Mouse (Mus musculus): ENCODE measurements at regions not wholly inside any gene's neighbourhood (a gene's known extent, or its start where the extent isn't known, plus 50 kb on each side); places are given as distances from the start of the nearest gene placed in this dataset.

DNA sequence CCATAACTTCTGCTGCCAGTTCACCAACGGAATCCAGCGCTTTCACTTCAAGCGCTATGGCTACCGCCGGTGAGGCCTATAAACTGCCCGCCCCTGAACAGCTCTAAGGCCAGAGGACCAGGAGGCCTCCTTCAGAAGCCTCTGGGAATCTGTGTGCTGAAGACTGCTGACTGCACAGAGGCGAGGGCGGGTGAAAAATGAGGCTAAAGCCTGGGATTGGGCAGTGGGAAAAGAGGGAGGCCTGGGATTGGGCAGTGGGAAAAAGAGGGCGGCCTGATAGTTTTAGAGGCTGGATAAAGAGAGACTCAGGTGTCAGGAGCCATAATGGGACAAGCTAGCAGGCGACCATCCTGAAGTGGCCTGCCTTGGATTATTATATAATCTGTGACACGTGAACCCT lies 80.8 kb downstream of the Plekhb2 start:
- Histone ChIP-seq H3K36me3 (ENCODE audit: control insufficient read depth, insufficient read depth, low read length, poor library complexity, severe bottlenecking) (no peaks in the 10 kb centered on the region), H3K4me3 (ENCODE audit: low read depth, low read length) (peak overlapping the region; percentile 25), H3K4me1 (ENCODE audit: control insufficient read depth, insufficient read depth, low read length) (no peaks in the 10 kb centered on the region), H3K9ac (ENCODE audit: low read depth, poor library complexity, severe bottlenecking) (no peak overlapping the region), H3K27ac (ENCODE audit: insufficient read depth, low read length) (no peak overlapping the region), H3K27me3 (ENCODE audit: control insufficient read depth, insufficient read depth, low read length, poor library complexity, severe bottlenecking) (no peaks in the 10 kb centered on the region), H3K9me3 (replicated peaks; ENCODE audit: control insufficient read depth, insufficient read depth, low read length, poor library complexity, severe bottlenecking) (0 out of 2 replicates have a peak, but pooled peaks cover 3% of the 10 kb centered on the region)
- no peak for TF ChIP-seq POLR2A (IDR thresholded peaks at IDR 0.05; ENCODE audit: insufficient read depth, low read length)
- no peak for TF ChIP-seq EP300 (IDR thresholded peaks at IDR 0.05; ENCODE audit: insufficient read depth, low read depth, low read length)
- TF ChIP-seq CTCF (IDR thresholded peaks at IDR 0.05; ENCODE audit: low read depth, low read length): no peak

DNA sequence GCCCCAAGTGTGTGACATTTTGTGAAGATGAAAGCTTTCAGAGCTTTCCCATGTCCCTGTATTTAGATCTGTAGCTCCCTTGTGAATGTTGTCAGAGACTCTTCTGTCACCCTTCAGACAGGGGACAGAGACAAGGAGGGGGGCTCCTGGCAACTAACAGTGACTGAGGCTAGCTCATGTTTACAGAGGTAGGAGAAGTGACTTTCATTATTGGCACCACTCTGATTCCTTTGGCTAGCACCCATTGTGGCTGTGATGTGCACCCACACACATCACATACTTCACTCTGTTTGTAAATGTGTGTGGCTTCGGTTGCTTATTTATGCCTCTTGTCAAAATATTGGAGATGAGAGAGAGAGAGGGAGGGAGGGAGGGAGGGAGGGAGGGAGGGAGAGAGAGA lies 93.4 kb downstream of the Plekhb2 start:
- Histone ChIP-seq H3K9me3 (replicated peaks; ENCODE audit: control insufficient read depth, insufficient read depth, low read length, poor library complexity, severe bottlenecking) (no peaks in the 10 kb centered on the region), H3K27me3 (ENCODE audit: control insufficient read depth, insufficient read depth, low read length, poor library complexity, severe bottlenecking) (no peaks in the 10 kb centered on the region), H3K4me1 (ENCODE audit: control insufficient read depth, insufficient read depth, low read length) (no peaks in the 10 kb centered on the region), H3K4me3 (ENCODE audit: low read depth, low read length) (no peak overlapping the region), H3K9ac (ENCODE audit: low read depth, poor library complexity, severe bottlenecking) (no peak overlapping the region), H3K36me3 (ENCODE audit: control insufficient read depth, insufficient read depth, low read length, poor library complexity, severe bottlenecking) (no peaks in the 10 kb centered on the region), H3K27ac (ENCODE audit: insufficient read depth, low read length) (no peak overlapping the region)
- TF ChIP-seq POLR2A (IDR thresholded peaks at IDR 0.05; ENCODE audit: insufficient read depth, low read length) (no peak), EP300 (IDR thresholded peaks at IDR 0.05; ENCODE audit: insufficient read depth, low read depth, low read length) (no peak), CTCF (IDR thresholded peaks at IDR 0.05; ENCODE audit: low read depth, low read length) (no peak)

DNA sequence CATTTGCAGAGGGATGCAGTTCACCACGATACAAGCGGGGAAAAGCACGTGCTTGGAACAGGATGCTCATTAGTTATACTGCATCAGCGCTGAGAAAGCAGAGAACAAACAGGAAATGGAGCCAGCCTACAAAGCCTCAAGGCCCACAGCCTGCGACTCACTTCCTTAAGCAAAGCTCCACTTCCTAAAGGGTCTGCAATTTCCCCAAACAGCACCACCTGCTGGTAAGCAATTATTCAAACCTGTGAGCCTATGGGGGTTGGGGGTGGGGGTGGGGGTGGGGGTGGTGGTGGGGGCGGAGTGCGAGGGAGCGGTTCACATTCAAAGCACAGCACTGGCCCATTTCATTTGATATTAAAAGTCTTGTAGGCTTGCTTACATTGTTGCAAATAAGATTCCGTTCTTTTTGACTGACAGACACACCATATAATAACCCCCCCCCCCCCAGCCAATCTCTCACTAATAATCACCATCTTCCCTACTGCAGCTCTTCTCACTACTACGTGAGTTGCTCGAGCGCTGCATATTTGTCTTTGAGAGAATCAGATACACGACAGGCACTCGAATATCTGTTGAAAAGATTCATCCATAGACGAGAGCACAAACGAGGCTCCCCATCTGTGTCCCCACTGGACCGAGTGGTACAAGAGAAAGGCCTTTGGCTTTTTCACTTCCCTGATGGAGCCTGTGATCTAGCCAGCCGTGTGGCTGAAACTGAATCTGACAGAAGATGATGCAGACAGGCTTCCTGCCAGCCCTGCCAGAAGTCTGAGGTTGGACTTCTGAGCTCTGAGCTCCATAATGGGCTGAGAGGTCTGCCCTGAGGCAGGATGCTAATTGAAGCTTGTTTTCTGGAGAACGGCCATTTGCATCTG lies 112.1 kb downstream of the Plekhb2 start:
- TF ChIP-seq CTCF (IDR thresholded peaks at IDR 0.05; ENCODE audit: low read depth, low read length) (no peak), POLR2A (IDR thresholded peaks at IDR 0.05; ENCODE audit: insufficient read depth, low read length) (no peak), EP300 (IDR thresholded peaks at IDR 0.05; ENCODE audit: insufficient read depth, low read depth, low read length) (no peak)
- Histone ChIP-seq H3K27ac (ENCODE audit: insufficient read depth, low read length) (no peak overlapping the region), H3K9me3 (replicated peaks; ENCODE audit: control insufficient read depth, insufficient read depth, low read length, poor library complexity, severe bottlenecking) (no peaks in the 10 kb centered on the region), H3K9ac (ENCODE audit: low read depth, poor library complexity, severe bottlenecking) (no peak overlapping the region), H3K36me3 (ENCODE audit: control insufficient read depth, insufficient read depth, low read length, poor library complexity, severe bottlenecking) (no peaks in the 10 kb centered on the region), H3K27me3 (ENCODE audit: control insufficient read depth, insufficient read depth, low read length, poor library complexity, severe bottlenecking) (no peaks in the 10 kb centered on the region), H3K4me3 (ENCODE audit: low read depth, low read length) (no peak overlapping the region), H3K4me1 (ENCODE audit: control insufficient read depth, insufficient read depth, low read length) (peaks cover 4% of the 10 kb centered on the region)

DNA sequence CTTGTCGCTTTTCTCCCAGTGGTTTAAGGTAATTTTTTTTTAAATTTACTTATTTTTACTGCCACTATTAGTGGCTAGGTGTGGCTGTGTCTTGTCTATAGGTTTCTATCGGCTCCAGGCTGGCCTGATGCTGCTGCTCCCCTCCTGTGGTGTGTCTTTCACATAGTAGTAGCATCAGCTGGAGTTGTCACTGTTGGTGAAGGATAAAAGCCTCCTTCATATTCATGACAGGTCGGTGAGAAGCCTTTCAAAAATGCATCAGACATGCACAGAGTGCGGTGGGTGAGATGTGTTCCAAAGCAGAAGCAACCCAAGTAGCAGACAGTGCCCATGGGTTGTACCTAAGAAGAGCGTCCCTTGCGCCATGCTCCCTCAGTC lies 112.7 kb downstream of the Plekhb2 start:
- Histone ChIP-seq H3K4me1 (ENCODE audit: control insufficient read depth, insufficient read depth, low read length) (peaks cover 4% of the 10 kb centered on the region), H3K36me3 (ENCODE audit: control insufficient read depth, insufficient read depth, low read length, poor library complexity, severe bottlenecking) (no peaks in the 10 kb centered on the region), H3K9ac (ENCODE audit: low read depth, poor library complexity, severe bottlenecking) (no peak overlapping the region), H3K27me3 (ENCODE audit: control insufficient read depth, insufficient read depth, low read length, poor library complexity, severe bottlenecking) (no peaks in the 10 kb centered on the region), H3K27ac (ENCODE audit: insufficient read depth, low read length) (no peak overlapping the region), H3K4me3 (ENCODE audit: low read depth, low read length) (no peak overlapping the region), H3K9me3 (replicated peaks; ENCODE audit: control insufficient read depth, insufficient read depth, low read length, poor library complexity, severe bottlenecking) (no peaks in the 10 kb centered on the region)
- no peak for TF ChIP-seq EP300 (IDR thresholded peaks at IDR 0.05; ENCODE audit: insufficient read depth, low read depth, low read length)
- no peak for TF ChIP-seq CTCF (IDR thresholded peaks at IDR 0.05; ENCODE audit: low read depth, low read length)
- no peak for TF ChIP-seq POLR2A (IDR thresholded peaks at IDR 0.05; ENCODE audit: insufficient read depth, low read length)

DNA sequence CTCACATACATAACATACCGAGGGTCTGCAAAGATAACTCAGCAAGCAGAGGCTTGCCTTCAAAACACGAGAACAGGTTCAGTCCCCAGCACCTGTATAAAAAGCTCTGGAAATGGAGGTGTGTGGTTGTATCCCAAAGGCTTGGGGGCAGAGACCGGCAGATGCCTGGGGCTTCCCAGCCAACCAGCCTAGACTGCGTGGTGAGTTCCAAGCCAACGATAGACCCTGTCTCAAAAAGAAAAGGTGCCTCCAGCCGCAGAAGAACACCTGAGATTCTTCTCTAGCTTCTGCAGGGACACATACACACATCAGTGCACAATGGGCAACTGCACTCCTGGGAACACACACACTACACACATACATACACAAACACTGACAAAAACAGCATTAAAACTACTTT lies 125.0 kb downstream of the Plekhb2 start:
- H3K36me3 ChIP-seq (ENCODE audit: control insufficient read depth, insufficient read depth, low read length, poor library complexity, severe bottlenecking): no peaks in the 10 kb centered on the region
- peaks cover 5% of the 10 kb centered on the region for H3K9me3 ChIP-seq (replicated peaks; ENCODE audit: control insufficient read depth, insufficient read depth, low read length, poor library complexity, severe bottlenecking)
- no peak for TF ChIP-seq CTCF (IDR thresholded peaks at IDR 0.05; ENCODE audit: low read depth, low read length)
- no peak for TF ChIP-seq EP300 (IDR thresholded peaks at IDR 0.05; ENCODE audit: insufficient read depth, low read depth, low read length)
- TF ChIP-seq POLR2A (IDR thresholded peaks at IDR 0.05; ENCODE audit: insufficient read depth, low read length): no peak
- H3K4me3 ChIP-seq (ENCODE audit: low read depth, low read length): no peak overlapping the region
- H3K27me3 ChIP-seq (ENCODE audit: control insufficient read depth, insufficient read depth, low read length, poor library complexity, severe bottlenecking): no peaks in the 10 kb centered on the region
- H3K9ac ChIP-seq (ENCODE audit: low read depth, poor library complexity, severe bottlenecking): no peak overlapping the region
- H3K4me1 ChIP-seq (ENCODE audit: control insufficient read depth, insufficient read depth, low read length): no peaks in the 10 kb centered on the region
- H3K27ac ChIP-seq (ENCODE audit: insufficient read depth, low read length): no peak overlapping the region

DNA sequence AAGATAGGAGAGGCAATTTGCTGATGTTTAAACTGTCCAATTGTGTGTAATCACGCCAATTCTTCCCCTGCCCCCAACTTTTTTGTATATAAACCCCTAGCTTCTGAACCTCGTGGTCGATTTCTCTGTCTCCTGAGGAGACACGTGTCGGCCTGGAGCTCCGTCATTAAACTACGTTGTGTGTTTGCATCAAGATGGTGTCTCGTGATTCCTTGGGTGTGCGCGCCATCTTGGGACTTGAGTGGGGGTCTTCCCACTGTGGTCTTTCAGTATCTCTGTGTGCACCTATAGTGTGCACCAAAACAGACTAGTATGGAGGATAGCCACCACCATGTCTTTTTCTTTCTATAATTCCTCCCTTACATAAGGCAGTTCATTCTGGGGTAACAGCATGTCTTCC lies 128.4 kb downstream of the Plekhb2 start:
- TF ChIP-seq EP300 (IDR thresholded peaks at IDR 0.05; ENCODE audit: insufficient read depth, low read depth, low read length): no peak
- no peak for TF ChIP-seq CTCF (IDR thresholded peaks at IDR 0.05; ENCODE audit: low read depth, low read length)
- TF ChIP-seq POLR2A (IDR thresholded peaks at IDR 0.05; ENCODE audit: insufficient read depth, low read length): no peak
- no peak overlapping the region for H3K9ac ChIP-seq (ENCODE audit: low read depth, poor library complexity, severe bottlenecking)
- no peaks in the 10 kb centered on the region for H3K4me1 ChIP-seq (ENCODE audit: control insufficient read depth, insufficient read depth, low read length)
- H3K4me3 ChIP-seq (ENCODE audit: low read depth, low read length): no peak overlapping the region
- peaks cover 5% of the 10 kb centered on the region for H3K9me3 ChIP-seq (replicated peaks; ENCODE audit: control insufficient read depth, insufficient read depth, low read length, poor library complexity, severe bottlenecking)
- no peaks in the 10 kb centered on the region for H3K36me3 ChIP-seq (ENCODE audit: control insufficient read depth, insufficient read depth, low read length, poor library complexity, severe bottlenecking)
- no peaks in the 10 kb centered on the region for H3K27me3 ChIP-seq (ENCODE audit: control insufficient read depth, insufficient read depth, low read length, poor library complexity, severe bottlenecking)
- no peak overlapping the region for H3K27ac ChIP-seq (ENCODE audit: insufficient read depth, low read length)
